Comparison of ENCODE assay signal across 12 mouse cellular contexts in genomic region chr3:21761909-21762308, GRCm38 (mm10).
DNase-seq lines count a peak whose midpoint lies in the region; ATAC-seq lines count a peak whose summit lies in the region.
"Had no signal": no experiment of that assay in that cellular context is flagged by ENCODE, and none has a peak within 500 bp of the region (broad histone marks: within the 10 kb centered on the region; RNA-seq: fewer than 3 reads in every experiment).

No protein-coding gene starts in this region.

- no peak overlapping the region for H3K4me2 ChIP-seq in embryonic facial prominence, embryonic 14.5 days (ENCODE audit: low read depth, low read length)
- no peak overlapping the region for H3K4me2 ChIP-seq in forebrain, embryonic 14.5 days (ENCODE audit: low read length)
- H3K4me2 ChIP-seq: embryonic facial prominence, embryonic 13.5 days had no signal

- H3K4me3 ChIP-seq in embryonic facial prominence, embryonic 14.5 days (ENCODE audit: low read depth, low read length): no peak overlapping the region
- H3K4me3 ChIP-seq in embryonic facial prominence, embryonic 10.5 days: no peak overlapping the region
- no peak overlapping the region for H3K4me3 ChIP-seq in forebrain, embryonic 14.5 days (ENCODE audit: low read depth, low read length)
- H3K4me3 ChIP-seq: embryonic facial prominence, embryonic 13.5 days had no signal

- ATAC-seq in embryonic facial prominence, embryonic 14.5 days (ENCODE audit: low read depth): 0 out of 2 replicates have a peak, but pooled peaks have one; percentile 50
- peak; percentile 62 to 80 for ATAC-seq in hematopoietic stem cell, adult 5-6 weeks (replicated peaks in 1 of 2; ENCODE audit: insufficient read depth in 1 of 2, low FRiP score in 2 of 2, low TSS enrichment in 1 of 2, low read depth in 1 of 2, poor library complexity in 2 of 2, severe bottlenecking in 2 of 2)
- ATAC-seq in forebrain, embryonic 14.5 days: no peak
- ATAC-seq: liver, postnatal 0 days had no signal

- no peaks in the 10 kb centered on the region for H3K27me3 ChIP-seq in embryonic facial prominence, embryonic 14.5 days (replicated peaks; ENCODE audit: control insufficient read depth, insufficient read depth, low read length)
- H3K27me3 ChIP-seq in embryonic facial prominence, embryonic 10.5 days (replicated peaks; ENCODE audit: low read depth, poor library complexity, severe bottlenecking): no peaks in the 10 kb centered on the region
- H3K27me3 ChIP-seq in forebrain, embryonic 14.5 days (replicated peaks; ENCODE audit: control insufficient read depth, insufficient read depth, low read length): no peaks in the 10 kb centered on the region
- H3K27me3 ChIP-seq: embryonic facial prominence, embryonic 13.5 days had no signal

- WGBS in embryonic facial prominence, embryonic 14.5 days: 52% methylated on average over 3 of the region's 3 CpGs
- 83% methylated on average over 3 of the region's 3 CpGs for WGBS in embryonic facial prominence, embryonic 10.5 days
- 66% methylated on average over 3 of the region's 3 CpGs for WGBS in forebrain, embryonic 14.5 days

- DNase-seq in embryonic facial prominence, embryonic 14.5 days (ENCODE audit: low spot score): peak; percentile 68
- no peak for DNase-seq in embryonic facial prominence, embryonic 10.5 days (ENCODE audit: low spot score)
- peak; percentile 33 to 34 for DNase-seq in urinary bladder, adult 18-20 months (ENCODE audit: low spot score in 2 of 2)
- DNase-seq in urinary bladder, postnatal 4 days (ENCODE audit: low spot score in 2 of 2): no peak
- DNase-seq in urinary bladder, postnatal 36 days (ENCODE audit: low spot score in 2 of 2): peak; percentile 29 to 61
- no peak for DNase-seq in forebrain, embryonic 14.5 days (ENCODE audit: low spot score)
- no peak for DNase-seq in right cerebral cortex, postnatal 14 days
- DNase-seq: gastrocnemius, postnatal 25 days; liver, postnatal 0 days had no signal

- no peaks in the 10 kb centered on the region for H3K36me3 ChIP-seq in embryonic facial prominence, embryonic 14.5 days (ENCODE audit: control insufficient read depth, insufficient read depth, low read length)
- H3K36me3 ChIP-seq in embryonic facial prominence, embryonic 10.5 days (replicated peaks): no peaks in the 10 kb centered on the region
- no peaks in the 10 kb centered on the region for H3K36me3 ChIP-seq in forebrain, embryonic 14.5 days (ENCODE audit: control insufficient read depth, insufficient read depth, low read length)
- H3K36me3 ChIP-seq: embryonic facial prominence, embryonic 13.5 days had no signal

- H3K27ac ChIP-seq in embryonic facial prominence, embryonic 14.5 days (replicated peaks; ENCODE audit: low read depth, low read length): no peak overlapping the region
- no peak overlapping the region for H3K27ac ChIP-seq in embryonic facial prominence, embryonic 10.5 days (replicated peaks)
- H3K27ac ChIP-seq in forebrain, embryonic 14.5 days (ENCODE audit: low read depth, low read length): no peak overlapping the region
- H3K27ac ChIP-seq: embryonic facial prominence, embryonic 13.5 days; kidney, postnatal 0 days had no signal

- no peak overlapping the region for H3K9ac ChIP-seq in embryonic facial prominence, embryonic 14.5 days (ENCODE audit: low read depth, low read length)
- no peak overlapping the region for H3K9ac ChIP-seq in forebrain, embryonic 14.5 days (ENCODE audit: low read length)
- H3K9ac ChIP-seq: embryonic facial prominence, embryonic 13.5 days; liver, postnatal 0 days had no signal

- no peaks in the 10 kb centered on the region for H3K9me3 ChIP-seq in embryonic facial prominence, embryonic 14.5 days (ENCODE audit: control insufficient read depth, low read length)
- no peaks in the 10 kb centered on the region for H3K9me3 ChIP-seq in embryonic facial prominence, embryonic 10.5 days
- no peaks in the 10 kb centered on the region for H3K9me3 ChIP-seq in forebrain, embryonic 14.5 days (replicated peaks; ENCODE audit: control insufficient read depth, low read length)
- H3K9me3 ChIP-seq: embryonic facial prominence, embryonic 13.5 days had no signal

- no peaks in the 10 kb centered on the region for H3K4me1 ChIP-seq in embryonic facial prominence, embryonic 14.5 days (ENCODE audit: control insufficient read depth, insufficient read depth, low read length)
- H3K4me1 ChIP-seq in embryonic facial prominence, embryonic 10.5 days: no peaks in the 10 kb centered on the region
- no peaks in the 10 kb centered on the region for H3K4me1 ChIP-seq in forebrain, embryonic 14.5 days (ENCODE audit: control insufficient read depth, insufficient read depth, low read length)

Comparison
In these comparisons a context has a peak if more than half of its experiments do, and no peak if none do; other contexts are left out.
1. DNase-seq: peak in embryonic facial prominence, embryonic 14.5 days (single experiment), urinary bladder, adult 18-20 months (2 of 2) and urinary bladder, postnatal 36 days (2 of 2); none in embryonic facial prominence, embryonic 10.5 days (single experiment), urinary bladder, postnatal 4 days (0 of 2), forebrain, embryonic 14.5 days (single experiment) and right cerebral cortex, postnatal 14 days (single experiment).